Mouse (Mus musculus): ENCODE data around the gene Olfr183. TPM values are rescaled to one million over a fixed set of nuclear protein-coding genes. Genes with fewer than 3 reads are reported as not detected.

The Olfr183 gene
- not detected for polyA plus RNA-seq (2014; fragmentation: Illumina TruSeq; extraction: RNeasy Lipid Tissue Mini Kit (QIAGEN cat#74804); ENCODE audit: low read depth, low replicate concordance)

GRCm38 (mm10) chr16:58995057-58995456 lies at the start of gene Olfr183:
TSS of gene Olfr183 (plus strand) at chr16:58995357.

DNA sequence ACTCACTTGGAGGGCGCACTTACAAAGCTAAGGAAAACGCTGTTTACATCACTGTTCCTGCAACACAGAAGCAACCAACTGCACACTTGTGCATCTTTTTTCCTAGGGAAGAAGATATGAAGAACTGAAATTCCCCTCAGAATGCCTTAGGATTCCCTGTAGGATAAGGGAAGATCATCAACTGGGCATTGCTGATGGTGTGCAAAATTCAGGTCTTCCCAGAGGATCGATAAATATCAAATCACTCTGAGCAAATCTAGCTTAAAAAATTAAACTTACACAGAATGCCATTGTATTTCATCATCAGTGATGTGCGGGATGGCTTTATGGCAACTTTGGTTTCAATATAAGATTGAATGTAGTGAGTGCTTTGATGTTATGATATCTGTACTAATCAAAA lies 35.0 kb downstream of the Olfr183 start, which contains the start of gene Olfr186:
Olfr186 (minus strand) TSS at position 101 of the 400 bp plus-strand sequence.

DNA sequence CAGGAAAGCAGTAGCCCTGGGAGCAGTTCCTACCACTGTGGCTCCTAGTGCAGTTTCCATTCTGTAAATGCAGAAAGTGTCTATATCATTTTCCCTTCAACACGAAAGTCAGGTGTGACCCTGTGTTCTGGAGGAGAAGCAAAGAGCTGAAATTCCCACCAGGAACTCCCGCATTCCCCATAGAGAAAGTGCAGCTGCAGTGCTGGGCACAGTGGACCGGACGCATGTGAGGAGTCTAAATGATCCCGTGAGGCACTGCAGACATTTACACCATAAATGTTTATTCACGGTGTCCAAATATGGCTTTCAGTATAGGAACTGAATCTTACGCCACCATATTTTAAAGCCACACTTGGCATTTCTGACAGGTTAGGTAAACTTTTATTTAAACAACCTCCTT lies 44.6 kb downstream of the Olfr183 start, which contains the start of gene Olfr187:
Olfr187 (minus strand) TSS at position 58 of the 400 bp plus-strand sequence.

Other genes starting within 250 kb of the Olfr183 start
- not detected for gene Olfr172, start 232.2 kb upstream of the Olfr183 start, polyA plus RNA-seq (2014; fragmentation: Illumina TruSeq; extraction: RNeasy Lipid Tissue Mini Kit (QIAGEN cat#74804); ENCODE audit: low read depth, low replicate concordance)
- not detected for gene Olfr173, start 195.1 kb upstream of the Olfr183 start, polyA plus RNA-seq (2014; fragmentation: Illumina TruSeq; extraction: RNeasy Lipid Tissue Mini Kit (QIAGEN cat#74804); ENCODE audit: low read depth, low replicate concordance)
- not detected for gene Olfr175-ps1, start 168.6 kb upstream of the Olfr183 start, polyA plus RNA-seq (2014; fragmentation: Illumina TruSeq; extraction: RNeasy Lipid Tissue Mini Kit (QIAGEN cat#74804); ENCODE audit: low read depth, low replicate concordance)
- not detected for gene Olfr177, start 120.6 kb upstream of the Olfr183 start, polyA plus RNA-seq (2014; fragmentation: Illumina TruSeq; extraction: RNeasy Lipid Tissue Mini Kit (QIAGEN cat#74804); ENCODE audit: low read depth, low replicate concordance)
- gene Olfr178, start 103.3 kb upstream of the Olfr183 start, polyA plus RNA-seq (2014; fragmentation: Illumina TruSeq; extraction: RNeasy Lipid Tissue Mini Kit (QIAGEN cat#74804); ENCODE audit: low read depth, low replicate concordance) = not detected
- gene Olfr181, start 66.6 kb upstream of the Olfr183 start, polyA plus RNA-seq (2014; fragmentation: Illumina TruSeq; extraction: RNeasy Lipid Tissue Mini Kit (QIAGEN cat#74804); ENCODE audit: low read depth, low replicate concordance) = not detected
- gene Olfr180, start 66.0 kb upstream of the Olfr183 start, polyA plus RNA-seq (2014; fragmentation: Illumina TruSeq; extraction: RNeasy Lipid Tissue Mini Kit (QIAGEN cat#74804); ENCODE audit: low read depth, low replicate concordance) = not detected
- not detected for gene Olfr186, start 34.9 kb downstream of the Olfr183 start, polyA plus RNA-seq (2014; fragmentation: Illumina TruSeq; extraction: RNeasy Lipid Tissue Mini Kit (QIAGEN cat#74804); ENCODE audit: low read depth, low replicate concordance)
- not detected for gene Olfr187, start 44.4 kb downstream of the Olfr183 start, polyA plus RNA-seq (2014; fragmentation: Illumina TruSeq; extraction: RNeasy Lipid Tissue Mini Kit (QIAGEN cat#74804); ENCODE audit: low read depth, low replicate concordance)
- gene Olfr190, start 82.6 kb downstream of the Olfr183 start, polyA plus RNA-seq (2014; fragmentation: Illumina TruSeq; extraction: RNeasy Lipid Tissue Mini Kit (QIAGEN cat#74804); ENCODE audit: low read depth, low replicate concordance) = not detected
- gene Olfr191, start 94.5 kb downstream of the Olfr183 start, polyA plus RNA-seq (2014; fragmentation: Illumina TruSeq; extraction: RNeasy Lipid Tissue Mini Kit (QIAGEN cat#74804); ENCODE audit: low read depth, low replicate concordance) = not detected
- gene Olfr193, start 116.5 kb downstream of the Olfr183 start, polyA plus RNA-seq (2014; fragmentation: Illumina TruSeq; extraction: RNeasy Lipid Tissue Mini Kit (QIAGEN cat#74804); ENCODE audit: low read depth, low replicate concordance) = not detected
- gene Olfr194, start 125.7 kb downstream of the Olfr183 start, polyA plus RNA-seq (2014; fragmentation: Illumina TruSeq; extraction: RNeasy Lipid Tissue Mini Kit (QIAGEN cat#74804); ENCODE audit: low read depth, low replicate concordance) = not detected
- gene Olfr195, start 151.7 kb downstream of the Olfr183 start, polyA plus RNA-seq (2014; fragmentation: Illumina TruSeq; extraction: RNeasy Lipid Tissue Mini Kit (QIAGEN cat#74804); ENCODE audit: low read depth, low replicate concordance) = not detected
- not detected for gene Olfr196, start 175.1 kb downstream of the Olfr183 start, polyA plus RNA-seq (2014; fragmentation: Illumina TruSeq; extraction: RNeasy Lipid Tissue Mini Kit (QIAGEN cat#74804); ENCODE audit: low read depth, low replicate concordance)
- not detected for gene Olfr198, start 208.2 kb downstream of the Olfr183 start, polyA plus RNA-seq (2014; fragmentation: Illumina TruSeq; extraction: RNeasy Lipid Tissue Mini Kit (QIAGEN cat#74804); ENCODE audit: low read depth, low replicate concordance)
- not detected for gene Olfr199, start 224.4 kb downstream of the Olfr183 start, polyA plus RNA-seq (2014; fragmentation: Illumina TruSeq; extraction: RNeasy Lipid Tissue Mini Kit (QIAGEN cat#74804); ENCODE audit: low read depth, low replicate concordance)